Mouse (Mus musculus): ENCODE measurements around the gene Nanos1.

The Nanos1 gene

DNA sequence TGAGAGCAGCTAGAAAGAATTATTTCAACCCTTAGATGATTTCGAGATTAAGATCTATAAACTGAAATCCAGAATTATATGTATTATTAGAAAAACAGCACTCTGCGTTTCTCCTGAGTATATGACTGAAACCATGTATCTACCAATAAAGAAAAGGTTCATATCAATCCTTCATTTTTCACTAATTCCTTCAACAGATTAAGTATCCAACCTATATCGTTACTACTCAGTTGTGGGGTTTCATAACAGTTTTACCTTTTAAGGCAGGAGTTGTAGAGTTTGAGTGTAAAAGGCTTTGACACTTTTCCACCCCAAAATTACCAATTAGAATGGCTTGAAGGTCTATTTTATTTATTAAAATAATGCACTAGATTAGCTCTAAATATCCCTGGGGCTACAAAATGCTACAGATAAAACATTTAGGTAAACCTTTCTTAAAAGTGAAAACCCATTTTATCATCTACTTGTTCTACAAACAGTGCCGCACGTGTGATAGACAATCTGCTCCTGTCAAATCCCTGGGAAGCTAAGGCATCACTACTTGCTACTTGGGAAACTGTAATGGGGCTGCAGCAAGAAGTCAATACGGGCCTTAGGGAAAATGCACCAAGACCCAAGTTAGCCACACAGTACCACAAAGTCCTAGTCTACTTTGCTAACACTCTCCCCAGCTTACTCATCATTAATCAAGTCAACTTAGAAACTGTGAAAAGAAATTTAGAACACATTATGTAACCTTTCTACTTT lies 32.6 kb downstream of the Nanos1 start:
- no peak for DNase-seq (ENCODE audit: low read depth in 2 of 2, low spot score in 2 of 2)

DNA sequence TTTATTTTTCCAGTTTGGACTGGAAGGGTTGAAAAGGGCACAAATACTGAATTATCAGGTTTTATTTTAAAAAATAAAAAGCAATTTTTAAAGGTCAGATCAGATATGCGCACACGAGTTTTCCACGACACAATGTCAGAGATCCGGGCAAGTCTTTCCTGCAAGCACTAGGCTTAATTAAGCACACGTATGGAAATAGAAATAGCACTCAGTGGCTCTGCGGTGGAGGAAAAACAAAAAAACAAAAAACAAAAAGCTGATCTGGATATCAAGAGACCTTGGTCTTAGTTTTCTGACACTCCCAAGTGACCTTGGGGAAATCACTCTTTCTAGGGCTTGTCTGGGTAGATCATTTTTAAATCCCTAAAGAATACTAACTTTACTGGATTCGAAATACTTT lies 33.7 kb downstream of the Nanos1 start:
- DNase-seq (ENCODE audit: low read depth in 2 of 2, low spot score in 2 of 2), result no peak

GRCm38 (mm10) chr19:60789919-60790506 lies 34.2 kb downstream of the Nanos1 start:
- DNase-seq (ENCODE audit: low read depth in 2 of 2, low spot score in 2 of 2), result peak; percentile 28 to 31

- peak; percentile 92 for DNase-seq (ENCODE audit: low read depth in 2 of 2, low spot score in 2 of 2)
These were observed 34.9 kb downstream of the Nanos1 start, which contains the start of gene Eif3a for GRCm38 (mm10) chr19:60790551-60791161. Eif3a (minus strand) TSS chr19:60790658.

- no peak for DNase-seq (ENCODE audit: low read depth in 2 of 2, low spot score in 2 of 2)
These were observed 35.4 kb downstream of the Nanos1 start for GRCm38 (mm10) chr19:60791164-60791563.

GRCm38 (mm10) chr19:60793170-60793707 lies 37.5 kb downstream of the Nanos1 start:
- DNase-seq (ENCODE audit: low read depth in 2 of 2, low spot score in 2 of 2), result no peak

- no peak for DNase-seq (ENCODE audit: low read depth in 2 of 2, low spot score in 2 of 2)
These were observed 39.5 kb downstream of the Nanos1 start for GRCm38 (mm10) chr19:60795244-60795643.

DNA sequence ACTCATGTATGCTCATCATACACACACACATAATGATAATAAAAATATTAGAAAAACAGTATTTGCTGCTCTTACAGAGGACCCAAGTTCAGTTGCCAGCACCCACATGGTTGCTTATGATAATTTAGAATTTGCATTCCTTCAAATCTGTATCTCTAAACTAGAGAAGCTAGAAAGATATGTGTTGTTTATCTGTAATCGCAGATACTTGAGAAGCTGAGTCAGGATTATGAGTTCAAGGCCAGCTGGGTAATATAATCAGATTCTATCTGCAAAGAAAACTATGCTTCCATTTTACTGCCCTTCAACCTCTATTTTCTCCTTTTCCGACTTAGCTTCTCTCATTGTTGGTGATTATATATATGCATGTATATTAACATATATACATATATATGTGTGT lies 41.6 kb downstream of the Nanos1 start:
- no peak for DNase-seq (ENCODE audit: low read depth in 2 of 2, low spot score in 2 of 2)

- no peak for DNase-seq (ENCODE audit: low read depth in 2 of 2, low spot score in 2 of 2)
These were observed 44.2 kb downstream of the Nanos1 start for GRCm38 (mm10) chr19:60799867-60800569.

DNA sequence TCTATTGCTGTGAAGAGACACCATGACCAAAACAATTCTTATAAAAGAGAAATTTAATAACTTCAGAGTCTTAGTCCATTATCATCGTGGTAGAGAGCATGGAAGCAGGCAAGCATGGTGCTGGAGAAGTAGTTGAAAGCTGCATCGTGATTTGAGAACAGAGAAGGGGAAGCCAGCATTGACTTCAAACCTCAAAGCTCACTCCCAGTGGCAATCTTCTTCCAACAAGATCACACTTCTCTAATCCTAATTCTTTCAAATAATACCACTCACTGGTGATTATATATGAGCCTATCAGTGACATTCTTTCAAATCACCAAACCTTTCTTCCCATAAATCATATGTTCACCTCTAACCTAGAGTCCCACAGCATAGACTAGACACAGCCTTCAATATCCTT lies 49.1 kb downstream of the Nanos1 start:
- DNase-seq (ENCODE audit: low read depth in 2 of 2, low spot score in 2 of 2), result no peak

Measured in CD8-positive naive resting alpha-beta T cell, adult 2 months (primary cell).